Mouse (Mus musculus) mouse embryonic stem cell (cell line): ENCODE measurements around the gene Ppia.
"Not testable (repeated sequence)": the region's sequence is repeated elsewhere in the genome, so short reads cannot be mapped to it uniquely, and the experiment has no call there.

Experiments used
- in situ Hi-C, 2 experiments: fragments of 300-500 bp; cut with MboI; formaldehyde crosslinking; loops; 1 replicate in 1 of 2; 3 replicates in 1 of 2; pipeline ENCODE4 v1.14.3; 2019 to 2020; ENCODE audit warnings: low sequenced_read_pairs in 2 of 2, low pct_unique_long_range_greater_than_20kb in 1 of 2, mixed read lengths in 1 of 2; ENCODE audit not compliant: unreplicated experiment in 1 of 2

The Ppia gene

DNA sequence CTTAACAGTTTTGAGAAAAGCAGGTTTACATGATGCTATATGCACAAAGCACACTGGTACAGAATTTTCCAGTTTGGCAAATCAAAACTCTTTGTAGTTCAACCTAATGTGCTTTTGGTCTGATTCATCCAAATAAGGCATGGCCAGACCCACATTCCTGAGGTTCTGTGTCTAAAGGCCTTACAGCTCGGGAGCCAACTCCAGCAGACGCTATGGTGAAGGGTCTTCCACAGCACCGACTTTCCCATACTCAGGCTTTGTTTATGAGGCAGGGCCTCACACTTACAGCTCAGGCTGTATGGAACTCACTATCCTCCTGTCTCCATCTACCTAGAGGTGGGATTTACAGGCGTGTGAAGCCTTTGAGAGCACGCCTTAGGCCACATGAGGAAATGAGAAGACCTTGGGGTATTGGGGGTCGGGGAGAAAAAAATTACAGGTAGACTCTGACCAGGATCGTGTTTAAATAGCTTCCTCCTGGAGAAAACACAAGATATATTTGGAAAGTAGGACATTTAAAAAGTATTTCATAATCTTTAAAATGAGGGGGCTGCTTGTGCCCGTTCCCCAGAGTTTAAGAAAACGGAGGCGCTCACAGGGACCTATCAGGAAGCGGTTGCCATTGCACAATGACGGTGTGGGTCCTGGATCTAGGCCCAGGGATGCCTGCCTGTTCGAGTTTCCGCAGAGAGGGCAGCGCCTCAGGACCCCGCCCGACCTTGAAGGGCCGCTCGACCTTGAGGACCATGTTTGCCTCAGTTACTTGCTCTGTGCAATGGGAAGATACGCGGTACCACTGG lies at the start of gene Ppia:
Gene Ppia, plus strand, starts transcription at position 693 of the 800 bp plus-strand sequence.
- in situ Hi-C loops: no loop called here

DNA sequence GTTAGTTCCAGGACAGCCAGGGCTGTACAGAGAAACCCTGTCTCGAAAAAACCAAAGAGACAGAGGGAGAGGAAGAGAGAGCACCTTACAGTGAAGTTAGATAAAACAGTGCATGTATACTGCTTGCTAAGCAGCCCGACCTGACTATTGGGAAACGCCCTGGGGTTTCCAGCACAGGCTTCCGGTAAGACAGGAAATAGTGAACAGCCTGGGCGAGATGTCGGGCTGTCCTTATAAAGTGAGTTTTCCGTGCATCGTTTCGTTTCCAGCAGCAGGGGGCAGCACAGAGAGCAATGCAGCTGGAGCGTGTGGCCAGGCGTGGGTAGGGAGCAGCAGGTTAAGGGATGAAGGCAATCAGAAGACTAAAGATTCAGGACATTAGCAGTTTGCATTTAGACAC lies 49.4 kb upstream of the Ppia start:
- in situ Hi-C loops: no loop called here

DNA sequence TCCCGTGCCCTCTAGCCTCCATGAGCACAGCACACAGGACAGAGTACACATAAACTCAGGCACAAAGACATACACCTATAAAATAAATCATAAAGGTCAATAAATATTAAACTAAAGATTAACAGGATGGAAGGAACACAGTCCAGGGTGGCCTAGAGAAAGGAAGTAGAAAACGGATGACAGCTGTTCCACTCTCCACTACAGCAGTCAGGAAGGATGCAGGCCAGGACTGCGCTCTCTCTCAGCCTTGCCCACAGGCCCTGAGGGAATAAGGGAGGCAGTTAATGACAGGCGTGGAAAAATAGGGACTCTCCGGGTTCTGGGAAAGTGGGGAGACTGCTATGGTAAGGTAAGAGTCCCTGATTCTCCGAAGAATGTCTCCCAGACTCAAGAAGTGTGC lies 48.8 kb upstream of the Ppia start:
- in situ Hi-C loops: no loop called here

DNA sequence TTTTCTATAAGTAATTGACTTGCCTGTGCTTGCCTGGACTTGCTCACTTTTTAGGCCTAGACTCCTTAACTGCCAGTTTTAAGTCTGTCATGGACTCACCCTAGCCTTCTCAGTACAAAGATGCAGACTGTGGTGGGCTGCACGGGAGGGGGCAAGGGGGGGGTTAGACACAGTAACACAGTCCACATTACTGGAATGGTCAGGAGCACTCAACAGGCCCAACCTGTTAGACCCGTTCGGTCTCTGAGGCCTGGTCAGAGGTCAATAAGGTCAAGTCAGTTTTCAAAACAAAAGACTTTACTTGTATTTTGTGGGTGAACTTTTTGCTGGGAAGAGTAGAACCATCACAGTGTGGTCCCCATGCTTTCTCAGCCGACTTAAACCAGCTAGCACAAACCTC lies 48.1 kb upstream of the Ppia start:
- in situ Hi-C loops: no loop called here

DNA sequence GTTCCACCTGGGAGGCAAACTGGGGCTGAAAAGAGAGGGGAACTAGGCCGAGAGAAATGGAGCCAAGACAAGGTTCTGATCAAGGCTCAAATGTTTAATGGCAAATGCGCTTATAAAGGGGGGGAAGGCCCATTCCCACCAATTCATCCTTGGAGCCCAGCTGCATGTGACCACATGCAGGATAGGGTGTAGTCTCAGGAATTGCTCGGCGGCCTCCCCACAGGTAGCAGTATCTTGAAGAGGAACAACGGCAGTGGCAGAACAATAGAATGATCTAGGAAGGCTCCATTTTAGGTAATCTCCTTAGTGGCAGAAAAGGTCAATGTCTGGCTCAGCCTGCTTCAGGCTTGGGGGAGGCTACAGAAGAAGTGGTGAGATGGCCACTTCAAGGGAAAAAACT lies 47.3 kb upstream of the Ppia start:
- in situ Hi-C loops: not testable (repeated sequence)

DNA sequence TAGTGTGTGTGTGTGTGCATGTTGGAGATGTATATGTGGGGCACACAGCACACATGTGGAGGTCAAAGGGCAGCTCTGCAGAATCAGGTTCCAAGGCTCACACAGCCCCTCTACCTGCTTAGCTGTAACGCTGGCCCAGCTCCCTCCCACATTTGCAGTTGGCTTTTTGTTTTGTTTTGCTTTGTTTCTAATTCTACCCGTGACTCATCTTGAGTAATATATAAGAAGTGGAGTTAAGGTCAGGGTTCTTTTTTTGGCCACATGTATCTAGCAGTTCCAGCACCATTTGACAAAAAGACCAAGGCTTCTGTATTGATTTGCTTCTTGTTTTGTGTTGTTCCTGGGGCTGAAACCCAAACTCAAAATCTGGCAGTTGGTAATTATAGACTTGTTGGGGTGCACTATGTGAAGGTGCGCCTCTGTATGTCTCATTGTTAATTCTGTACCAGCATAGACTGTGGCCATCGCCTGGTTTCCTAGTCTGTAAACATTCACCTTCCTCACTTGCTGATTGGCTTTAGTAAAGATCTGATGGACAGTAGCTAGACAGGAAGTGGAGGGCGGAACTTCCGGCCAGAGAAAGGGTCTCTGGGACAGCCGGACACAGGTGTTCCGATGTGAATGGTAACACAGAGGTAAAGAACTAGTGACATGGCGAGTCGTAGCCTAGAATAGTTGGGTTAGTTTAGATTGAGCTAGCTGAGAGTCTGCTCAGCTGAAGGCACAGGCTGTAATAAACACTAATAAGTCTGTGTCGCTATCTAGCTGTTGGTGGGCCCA lies 43.7 kb upstream of the Ppia start:
- in situ Hi-C loops: no loop called here

DNA sequence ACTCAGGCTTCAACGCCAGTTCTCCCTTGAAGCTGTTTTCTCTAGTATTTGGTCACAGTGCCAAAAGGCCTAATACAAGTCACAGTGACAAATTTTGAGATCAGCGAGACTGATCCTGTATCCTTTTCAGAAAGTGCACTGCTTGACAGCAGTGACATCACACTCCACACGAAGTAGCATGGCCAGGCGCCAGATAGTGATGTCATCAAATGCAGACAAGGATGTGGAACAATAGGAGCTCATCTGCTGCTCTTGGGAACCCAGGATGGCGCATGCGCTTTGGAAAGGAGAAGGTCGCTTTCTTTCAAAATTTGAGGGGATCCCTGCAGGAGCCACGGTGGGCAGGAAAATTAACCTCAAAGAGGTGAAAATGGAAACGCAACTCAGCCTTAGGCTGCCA lies 42.5 kb upstream of the Ppia start:
- in situ Hi-C loops: no loop called here

DNA sequence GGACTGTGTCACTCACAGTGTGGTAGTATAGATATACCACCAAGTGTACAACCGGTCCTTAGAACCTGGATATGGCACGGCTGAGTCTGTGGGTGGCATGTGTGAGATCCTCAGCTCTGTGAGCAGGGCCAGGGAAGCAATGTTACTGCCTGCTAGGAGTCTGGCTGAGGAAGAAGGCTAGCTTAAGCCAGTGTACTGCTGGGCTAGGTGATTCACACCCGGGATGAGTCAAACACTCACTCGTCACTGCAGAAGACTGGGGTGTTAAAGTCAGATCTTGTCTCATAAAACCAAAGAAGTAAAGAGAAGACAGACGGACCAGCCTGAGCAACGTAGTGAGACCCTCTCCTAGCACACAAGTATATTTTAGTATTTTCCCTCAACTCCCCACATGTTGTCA lies 34.3 kb upstream of the Ppia start:
- in situ Hi-C loops: no loop called here

DNA sequence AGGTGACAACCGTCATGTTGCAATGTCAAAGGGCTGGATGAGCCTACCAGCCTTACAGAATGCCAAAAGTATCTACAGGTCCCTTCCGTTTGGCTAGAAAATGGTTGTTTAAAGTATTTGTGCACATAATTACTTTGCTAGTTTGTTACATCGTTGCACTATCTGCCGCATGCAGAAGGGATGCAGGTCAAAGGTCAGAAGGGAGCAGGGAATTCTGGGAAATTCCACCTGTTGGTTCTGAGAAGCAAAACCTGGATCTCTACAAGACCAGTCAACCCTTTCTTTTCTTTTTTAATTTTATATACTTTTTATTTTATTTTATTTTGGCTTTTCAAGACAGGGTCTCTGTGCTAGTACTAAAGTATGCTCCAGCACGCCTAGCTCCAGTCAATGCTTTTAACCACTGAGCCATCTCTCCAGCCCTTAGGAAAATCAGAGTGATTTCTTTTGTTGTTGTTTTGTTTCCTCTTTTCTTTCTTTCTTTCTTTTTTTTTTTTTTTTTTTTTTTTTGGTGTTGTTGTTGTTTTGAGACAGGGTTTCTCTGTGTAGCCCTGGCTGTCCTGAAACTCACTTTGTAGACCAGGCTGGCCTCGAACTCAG lies 27.0 kb upstream of the Ppia start:
- in situ Hi-C loops: no loop called here

DNA sequence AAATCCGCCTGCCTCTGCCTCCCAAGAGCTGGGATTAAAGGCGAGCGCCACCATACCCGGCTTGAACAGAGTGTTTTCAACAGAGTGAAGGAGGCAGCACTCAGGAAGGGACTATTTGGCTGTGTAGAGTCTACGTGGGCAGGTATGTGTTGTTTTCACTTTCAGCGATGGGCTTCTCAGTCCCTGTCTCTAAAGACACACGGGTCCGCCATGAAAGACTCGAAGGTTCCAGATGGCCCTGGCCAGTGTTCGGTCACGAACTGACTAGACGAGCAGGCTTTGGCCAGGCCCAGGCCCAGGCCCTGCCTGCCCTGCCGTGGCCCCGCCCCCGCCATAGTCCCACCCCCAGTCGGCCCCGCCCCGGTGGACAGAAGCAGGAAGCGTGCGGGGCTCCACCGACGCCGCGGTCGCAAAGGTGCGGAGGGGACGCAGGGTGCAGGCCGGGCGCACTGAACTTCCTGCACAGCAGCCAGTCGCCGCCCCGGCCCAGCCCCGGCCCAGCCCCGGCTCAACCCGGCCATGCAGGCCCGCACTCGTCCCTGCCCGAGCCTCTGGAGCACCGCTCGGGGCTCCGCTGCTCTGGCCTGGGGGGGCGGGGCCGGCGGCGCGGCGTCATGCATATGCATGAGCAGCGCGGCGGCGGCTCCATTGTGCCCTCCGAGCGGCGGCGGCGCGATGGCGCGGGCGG lies 26.4 kb upstream of the Ppia start, which contains the start of gene Zmiz2:
Gene Zmiz2, plus strand, starts transcription at position 349 of the 688 bp plus-strand sequence.
- in situ Hi-C loops: no loop called here

DNA sequence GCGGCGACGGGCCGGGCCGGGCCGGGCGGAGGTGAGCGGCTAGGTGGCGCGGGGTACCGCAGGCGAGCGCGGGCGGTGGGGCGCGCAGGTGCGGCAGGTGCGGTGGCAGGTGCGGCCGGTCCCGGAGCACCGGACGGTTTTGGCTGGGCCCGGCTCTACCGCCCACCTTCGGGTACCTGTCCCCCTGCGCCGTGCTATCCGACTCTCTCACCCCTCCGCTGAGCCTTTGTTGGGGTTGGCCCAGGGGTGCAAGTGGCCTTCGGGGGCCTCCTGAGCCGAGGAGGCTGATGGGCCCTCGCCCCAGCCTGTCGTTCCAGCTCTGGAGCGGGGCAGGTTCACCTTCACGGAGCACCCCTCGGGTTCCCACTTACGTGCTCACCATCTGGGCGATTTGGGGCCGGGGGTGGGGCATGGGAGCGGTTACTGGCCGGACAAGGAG lies 25.7 kb upstream of the Ppia start:
- in situ Hi-C loops: no loop called here

DNA sequence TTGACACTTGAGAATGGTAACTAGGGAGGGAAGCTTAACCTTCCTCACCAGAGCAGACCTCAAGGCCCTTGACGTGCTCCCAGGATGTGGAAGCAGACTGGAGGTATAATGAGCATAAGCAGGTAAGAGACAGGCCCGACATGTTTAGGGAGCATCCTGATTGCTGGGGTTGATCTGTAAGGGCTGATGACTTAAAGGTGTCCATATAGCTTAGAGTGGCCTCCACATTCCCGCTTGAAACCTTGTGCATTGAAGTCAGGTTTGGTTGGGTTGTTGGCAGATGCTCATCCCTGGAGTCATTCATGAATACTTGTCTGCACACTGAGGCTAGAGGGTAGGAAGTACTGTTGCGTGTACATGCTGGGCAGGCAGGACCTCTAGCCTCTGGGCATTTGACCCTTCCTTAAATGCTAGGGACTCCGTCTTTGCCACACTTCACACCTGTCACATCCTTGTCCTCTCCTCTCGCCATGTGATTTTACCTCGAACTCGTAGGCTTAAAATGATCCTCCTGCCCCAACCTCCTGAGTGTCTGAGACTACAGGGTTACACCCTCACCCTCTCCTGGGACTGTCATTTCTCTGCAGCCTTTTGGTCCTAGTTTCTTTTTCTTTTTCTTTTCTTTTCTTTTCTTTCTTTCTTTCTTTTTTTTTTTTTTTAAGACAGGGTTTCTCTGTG lies 24.7 kb upstream of the Ppia start:
- in situ Hi-C loops: no loop called here

DNA sequence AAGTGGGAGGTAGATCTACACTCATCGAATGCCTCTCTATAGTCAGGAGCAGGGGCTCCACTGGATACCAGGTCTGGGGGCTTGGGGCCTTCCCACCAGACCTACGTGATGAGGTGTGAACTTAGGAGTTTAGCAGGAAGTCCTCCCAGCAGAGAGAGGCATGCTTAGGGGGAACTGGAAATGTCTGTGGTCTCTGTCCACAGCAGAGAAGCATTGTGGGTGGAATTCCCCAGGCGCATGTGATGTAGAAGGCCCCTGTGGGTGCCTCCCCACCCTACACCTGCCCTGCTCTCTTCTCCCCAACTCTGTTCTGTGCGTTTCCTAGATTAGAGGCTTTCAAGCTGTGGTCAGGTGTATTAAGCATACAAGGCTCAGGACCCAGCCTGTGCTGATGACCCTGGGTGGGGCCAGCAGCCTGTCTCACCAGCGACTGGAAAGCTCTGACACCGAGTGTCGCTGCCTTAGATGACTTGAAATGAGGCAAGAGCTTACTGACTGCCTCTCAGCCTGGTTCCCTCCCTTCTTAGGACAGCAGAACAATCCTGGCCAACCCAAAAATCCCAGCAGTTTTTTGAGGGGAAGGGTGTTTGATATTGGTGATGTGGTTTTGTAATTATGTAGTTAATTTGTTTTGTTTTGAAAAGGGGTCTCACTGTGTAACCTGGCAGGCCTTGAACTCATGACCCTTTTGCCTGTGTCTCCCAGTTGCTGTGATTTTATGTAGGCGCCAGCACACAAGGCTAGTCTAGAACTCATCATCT lies 23.5 kb upstream of the Ppia start:
- in situ Hi-C loops: no loop called here

DNA sequence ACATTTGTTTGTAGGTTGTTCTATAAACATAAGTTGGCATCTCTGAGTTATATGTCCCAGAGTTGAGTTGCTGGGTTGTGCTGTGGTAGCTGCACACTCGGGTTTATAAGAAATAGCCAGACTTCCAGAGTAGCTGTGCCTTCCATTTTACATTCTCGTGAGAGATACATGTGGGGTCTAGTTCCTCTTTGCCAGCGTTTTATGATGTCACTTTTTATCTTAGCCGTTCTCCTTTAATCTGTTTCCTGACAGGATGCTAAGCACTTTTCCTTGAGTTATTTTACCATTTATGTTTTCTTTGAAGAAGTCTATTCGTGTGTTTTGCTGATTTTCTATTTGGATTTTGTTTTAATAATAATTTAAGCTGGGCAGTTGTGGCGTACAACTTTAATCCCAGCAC lies 22.4 kb upstream of the Ppia start:
- in situ Hi-C loops: no loop called here

DNA sequence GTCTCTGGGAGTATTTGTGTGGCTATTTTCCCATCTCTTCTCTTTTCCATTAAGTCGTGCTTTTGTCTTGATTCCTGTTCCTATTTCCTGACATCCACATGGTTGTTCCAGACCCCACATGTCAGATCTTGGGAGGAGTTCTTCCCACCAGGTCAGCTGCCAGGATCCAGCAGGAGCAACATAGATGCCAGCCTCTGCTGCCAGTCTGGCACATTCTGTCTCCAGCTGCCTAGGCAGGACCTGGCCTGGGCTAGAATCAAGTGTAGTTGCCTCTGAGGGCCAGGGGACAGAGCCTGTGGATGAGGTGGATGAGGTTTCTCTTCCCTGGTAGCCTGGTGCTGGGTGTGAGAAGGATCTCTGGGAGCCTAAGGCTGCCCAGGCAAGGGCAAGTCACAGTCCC lies 21.4 kb upstream of the Ppia start:
- in situ Hi-C loops: no loop called here

DNA sequence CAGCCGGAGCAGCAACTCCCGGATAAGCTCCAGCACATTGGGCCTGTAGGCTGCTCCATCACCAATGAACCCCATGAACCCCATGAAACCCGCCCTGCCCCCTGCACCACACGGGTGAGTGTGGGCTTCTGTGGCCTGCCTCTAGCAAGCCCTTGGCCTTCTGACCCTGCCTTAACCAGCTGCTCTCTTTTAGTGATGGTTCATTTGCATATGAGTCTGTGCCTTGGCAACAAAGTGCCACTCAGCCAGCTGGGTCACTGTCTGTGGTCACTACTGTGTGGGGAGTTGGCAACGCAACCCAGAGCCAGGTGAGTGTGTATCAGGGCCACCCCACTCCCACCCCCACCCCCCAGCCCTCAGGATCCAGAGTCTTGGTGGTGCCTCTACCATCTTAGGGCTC lies 19.7 kb upstream of the Ppia start:
- in situ Hi-C loops: no loop called here

DNA sequence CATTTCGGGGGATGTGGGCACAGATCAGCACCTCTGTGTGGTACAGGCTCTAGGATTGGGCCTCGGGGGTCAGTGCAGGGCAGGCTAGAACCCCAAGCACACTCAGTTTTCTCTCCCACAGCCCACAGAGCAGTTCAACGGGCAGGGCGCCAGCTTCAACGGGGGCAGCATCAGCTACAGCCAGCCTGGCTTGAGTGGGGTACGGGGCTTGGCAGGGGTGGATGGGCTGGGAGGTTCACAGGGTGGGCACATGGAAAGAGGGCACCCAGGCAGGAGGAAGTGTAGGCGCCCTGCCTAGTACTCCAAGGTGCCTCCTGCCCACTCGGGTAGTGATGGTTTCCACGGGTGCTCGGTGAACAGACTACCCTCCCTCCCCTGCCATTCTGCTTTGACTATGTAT lies 17.1 kb upstream of the Ppia start:
- in situ Hi-C loops: no loop called here
